Mouse (Mus musculus) urinary bladder, postnatal 4 days (tissue): Measurements from ENCODE around the gene Astn1.
A peak's percentile ranks its signal among the peaks of the same experiment; 100 is the strongest.

Experiments
- DNase-seq, 2 experiments: peaks; one replicate each; pipeline ENCODE4 v3.0.0; 2021 to 2022; ENCODE audit warnings: low spot score in 2 of 2

Gene Astn1

DNA sequence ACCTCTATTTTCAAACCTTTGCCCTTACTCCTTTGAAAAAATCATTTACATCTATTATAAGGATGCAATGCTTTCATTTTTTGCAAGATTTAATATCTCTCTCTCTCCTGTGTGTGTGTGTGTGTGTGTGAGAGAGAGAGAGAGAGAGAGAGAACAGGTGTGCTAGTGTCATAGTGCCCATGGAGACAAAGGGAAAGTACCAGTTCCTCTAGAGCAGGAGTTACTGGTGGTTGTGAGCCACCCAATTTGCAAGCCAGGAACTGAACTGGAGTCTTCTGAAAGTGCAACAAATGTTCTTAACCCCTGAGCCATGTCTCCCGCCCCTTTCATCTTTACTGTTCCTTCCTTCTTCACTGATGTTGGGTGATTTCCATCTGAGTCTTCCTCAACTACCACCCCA lies 253.1 kb downstream of the Astn1 start:
- DNase-seq, result no peak

DNA sequence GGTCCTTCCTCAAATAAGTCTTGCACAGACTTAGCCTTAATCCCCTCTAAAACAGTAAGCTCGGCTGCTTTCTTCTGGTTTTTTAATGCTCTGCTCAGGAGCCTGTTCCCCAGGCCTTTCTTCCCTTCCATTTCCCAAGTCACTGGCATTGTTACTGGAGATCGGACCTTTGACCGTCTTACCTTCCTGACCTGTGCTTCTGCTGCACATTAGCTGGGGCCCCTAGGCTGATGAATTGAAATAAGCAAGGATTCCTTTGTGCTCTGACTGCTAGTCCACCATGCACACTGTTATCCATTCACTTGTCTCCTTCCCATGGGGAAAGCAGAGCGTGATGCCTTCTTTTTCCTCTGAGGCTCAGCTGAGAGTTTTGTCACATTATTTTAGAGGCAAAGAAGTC lies 255.9 kb downstream of the Astn1 start:
- DNase-seq, result no peak

DNA sequence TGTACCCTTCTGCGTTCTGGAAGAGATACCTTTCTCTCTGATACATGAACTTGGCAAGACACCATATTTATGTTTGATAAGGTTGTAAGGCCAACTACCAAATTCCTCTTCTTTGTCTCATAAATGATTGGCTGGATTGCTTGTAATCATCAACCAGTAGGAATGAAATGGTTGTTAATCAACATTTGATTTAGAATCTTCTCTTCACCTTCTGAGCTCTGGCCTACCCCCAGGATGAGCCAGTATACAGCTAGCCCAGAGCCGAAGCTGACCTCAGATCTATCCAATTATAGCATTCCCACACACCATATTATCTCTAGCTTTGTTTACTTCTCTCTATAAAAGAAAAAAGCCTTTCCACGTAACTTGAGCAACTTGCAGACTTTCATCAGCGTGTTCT lies 270.9 kb downstream of the Astn1 start:
- DNase-seq, result no peak

DNA sequence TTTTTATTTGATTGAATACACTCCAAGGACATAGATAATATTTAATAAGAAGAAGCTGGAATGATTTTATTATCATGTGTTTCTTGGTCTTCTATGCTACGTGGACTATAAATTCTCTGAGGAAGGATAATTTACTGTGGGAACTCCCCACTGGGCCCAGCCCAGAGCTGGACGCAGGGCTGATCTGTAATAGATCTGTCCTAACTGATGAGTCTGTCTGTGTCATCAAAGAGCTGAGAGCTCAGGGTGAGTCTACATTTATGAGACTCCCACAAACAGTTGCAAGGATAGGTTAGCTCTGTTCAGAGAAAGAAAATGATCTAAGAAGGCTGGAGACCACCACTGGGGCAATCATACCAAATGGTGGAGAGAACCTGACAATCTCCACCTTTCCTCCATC lies 271.4 kb downstream of the Astn1 start:
- DNase-seq, result no peak

DNA sequence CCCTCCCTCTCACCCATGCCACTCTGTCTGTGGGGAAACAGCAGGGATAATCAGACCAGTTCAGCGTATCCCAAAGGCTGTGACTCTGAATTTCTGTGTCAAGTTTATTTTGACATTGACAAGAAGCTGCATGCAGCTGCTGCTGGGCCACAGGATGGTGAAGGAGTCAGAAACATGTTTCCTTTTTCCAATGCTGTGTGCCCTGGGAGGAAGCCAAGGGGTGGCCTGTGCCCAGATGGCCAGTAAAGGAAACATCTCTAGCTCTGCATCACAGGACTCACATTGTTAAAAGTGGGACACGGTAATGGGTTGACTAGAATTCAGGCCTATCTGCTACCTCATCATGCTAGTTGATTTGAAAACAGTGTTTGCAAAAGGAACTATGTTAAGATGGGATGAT lies 279.2 kb downstream of the Astn1 start:
- no peak for DNase-seq

DNA sequence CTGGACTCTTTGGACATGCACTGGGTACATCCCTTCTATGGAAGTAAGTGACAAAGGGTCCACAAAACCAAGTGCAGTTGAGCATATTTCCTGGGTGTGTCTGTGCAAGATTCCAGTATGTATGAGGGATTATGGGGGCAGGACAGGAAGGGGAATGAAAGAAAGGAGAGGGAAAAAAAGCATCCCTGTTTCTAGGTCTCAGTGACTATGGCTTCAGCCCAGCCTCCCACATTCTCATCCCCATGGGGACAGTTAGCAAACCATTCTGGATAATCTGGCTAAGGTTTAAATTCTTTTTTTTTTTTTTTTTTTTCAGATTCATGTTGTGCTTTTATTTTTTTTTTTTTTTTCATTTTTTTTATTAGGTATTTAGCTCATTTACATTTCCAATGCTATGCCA lies 280.2 kb downstream of the Astn1 start:
- no peak for DNase-seq

DNA sequence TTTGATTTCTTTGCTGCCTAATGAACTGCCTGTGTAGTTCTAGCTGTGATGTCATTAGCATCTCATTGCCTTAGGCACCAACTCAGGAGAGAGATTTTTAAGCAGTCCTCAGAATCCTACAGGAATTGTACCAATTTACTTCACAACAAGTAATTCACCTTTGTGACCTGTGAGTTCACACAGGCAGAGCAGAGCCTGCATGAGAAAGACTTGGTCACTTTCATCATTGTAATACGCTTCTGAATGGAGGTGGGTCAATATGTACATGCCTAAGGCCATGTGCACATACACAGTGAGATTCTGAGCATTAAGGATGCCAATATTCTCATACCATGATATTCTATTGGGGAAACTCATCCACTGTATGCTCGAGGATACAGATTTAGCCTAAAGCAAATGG lies 290.7 kb downstream of the Astn1 start:
- DNase-seq, result no peak

DNA sequence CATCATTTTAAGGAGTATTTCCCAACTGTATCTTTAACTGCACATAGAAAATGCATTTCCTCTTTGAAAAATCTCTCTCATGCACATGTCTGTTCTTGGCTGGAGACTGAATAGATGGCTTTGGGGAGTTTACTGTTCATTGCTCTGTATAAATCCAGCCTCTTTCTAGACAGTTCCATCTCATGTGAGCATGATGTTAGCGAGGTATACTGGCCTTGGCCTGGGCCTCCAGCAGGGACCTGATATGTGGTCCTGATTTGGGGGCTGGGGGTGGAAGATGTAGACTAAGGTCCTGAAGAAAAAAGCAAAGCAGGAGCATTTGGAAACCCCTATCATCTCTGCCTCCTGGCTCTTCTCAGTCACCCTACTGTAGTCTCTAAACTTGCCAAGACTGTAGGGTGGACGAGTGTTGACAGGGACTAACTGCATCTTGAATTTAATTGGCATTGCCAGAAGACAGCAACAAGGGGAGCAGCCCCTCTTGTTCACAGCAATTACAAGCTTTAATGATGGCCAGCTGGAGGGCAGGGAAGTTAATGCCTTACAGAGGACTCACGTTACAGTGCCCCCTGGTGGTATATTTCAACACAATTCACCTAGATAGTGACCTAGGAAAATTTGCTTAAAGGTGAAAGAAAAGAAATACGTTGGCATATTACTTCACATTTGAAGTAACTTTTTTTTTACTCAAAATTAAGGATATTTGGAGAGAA lies 291.9 kb downstream of the Astn1 start:
- no peak for DNase-seq

DNA sequence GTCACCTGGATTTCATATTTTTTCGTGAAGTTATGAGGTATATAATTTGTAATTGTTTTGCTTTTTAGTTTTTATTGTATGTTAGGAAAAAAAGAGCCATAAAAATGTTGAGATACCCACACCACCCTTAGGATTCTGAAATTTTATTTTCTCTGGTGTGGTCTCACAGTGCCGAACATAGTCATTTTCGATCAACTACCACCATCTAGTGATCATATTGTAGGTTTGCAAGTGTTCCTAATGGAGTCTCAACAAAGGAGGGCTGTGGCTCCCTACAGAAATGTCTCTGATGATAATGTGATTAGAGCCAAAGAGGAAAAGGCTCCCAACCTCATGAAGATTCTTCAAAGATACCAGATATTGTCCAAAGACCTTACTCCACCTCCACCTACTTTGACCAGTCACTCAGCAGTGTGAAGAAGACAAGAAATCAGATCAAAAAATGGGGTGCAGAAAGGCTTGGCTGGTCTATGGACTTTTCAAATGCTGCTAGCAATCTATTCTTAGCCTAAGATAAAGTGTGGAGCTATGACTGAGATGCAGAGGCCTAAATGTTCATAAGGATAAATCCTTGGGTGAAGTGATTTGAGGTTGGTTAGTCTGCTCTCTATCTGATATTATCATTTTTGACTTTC lies 292.6 kb downstream of the Astn1 start:
- DNase-seq, result no peak

DNA sequence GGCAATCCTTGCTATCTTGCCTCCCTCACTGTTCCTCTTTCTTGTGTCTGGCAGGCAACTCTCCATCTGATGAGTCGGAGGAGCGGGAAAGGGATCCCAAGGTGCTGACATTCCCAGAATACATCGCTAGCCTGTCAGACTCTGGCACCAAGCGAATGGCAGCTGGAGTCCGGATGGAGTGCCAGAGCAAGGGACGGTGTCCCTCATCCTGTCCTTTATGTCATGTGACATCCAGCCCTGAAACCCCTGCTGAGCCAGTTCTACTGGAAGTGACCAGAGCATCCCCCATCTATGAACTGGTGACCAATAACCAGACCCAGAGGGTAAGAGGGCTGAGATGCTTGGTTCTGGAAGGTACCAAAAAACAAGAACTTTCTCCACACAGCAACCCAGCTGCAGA lies 294.9 kb downstream of the Astn1 start:
- no peak for DNase-seq

DNA sequence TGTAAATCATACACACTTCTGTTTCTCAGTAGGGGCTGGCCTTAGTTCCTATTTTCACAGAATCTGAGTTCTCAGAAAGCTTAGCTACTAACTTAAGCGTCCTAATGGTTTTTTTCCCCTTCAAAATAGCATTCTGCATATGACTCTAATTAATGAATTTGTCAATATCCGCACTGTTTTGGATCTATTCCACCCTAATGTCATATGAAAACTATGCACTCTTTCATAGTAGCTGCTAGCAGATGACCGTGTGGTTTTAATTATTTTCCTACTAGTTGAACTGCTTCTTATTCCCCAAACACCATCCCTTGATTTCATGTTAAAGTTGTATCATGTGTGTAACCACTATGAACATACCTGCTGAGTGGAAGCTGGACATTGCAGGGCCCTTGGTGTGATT lies 303.9 kb downstream of the Astn1 start:
- no peak for DNase-seq

DNA sequence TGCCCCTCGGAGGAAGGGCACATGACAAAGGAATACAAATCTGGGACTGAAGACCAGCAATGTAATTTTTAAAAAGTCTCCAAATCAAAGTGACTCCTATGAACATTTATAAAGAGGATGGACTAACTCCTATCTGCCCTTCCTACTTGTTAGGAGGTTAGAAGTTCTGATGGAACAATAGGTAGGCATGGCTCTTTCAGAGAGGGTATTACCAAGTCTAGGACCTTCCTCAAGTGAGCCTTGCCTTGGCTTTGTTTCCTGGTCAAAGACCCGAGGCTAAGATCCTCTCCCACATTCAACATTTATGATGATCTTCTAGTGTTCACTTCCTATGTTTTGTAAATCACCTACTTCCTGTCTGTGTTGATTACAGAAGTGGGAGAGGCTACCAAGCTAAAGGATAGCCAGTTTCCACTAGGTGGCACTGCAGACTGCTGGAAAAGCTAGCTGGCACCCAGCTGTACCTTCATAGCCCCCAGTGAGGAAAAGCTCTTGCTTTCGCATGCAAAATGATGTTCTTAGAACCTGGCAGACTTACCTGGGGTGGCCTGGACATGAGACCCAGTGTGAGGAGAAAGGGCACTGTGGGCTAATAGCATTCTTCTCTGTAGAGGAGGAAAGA lies 308.0 kb downstream of the Astn1 start:
- DNase-seq, result peak; percentile 27 to 67

DNA sequence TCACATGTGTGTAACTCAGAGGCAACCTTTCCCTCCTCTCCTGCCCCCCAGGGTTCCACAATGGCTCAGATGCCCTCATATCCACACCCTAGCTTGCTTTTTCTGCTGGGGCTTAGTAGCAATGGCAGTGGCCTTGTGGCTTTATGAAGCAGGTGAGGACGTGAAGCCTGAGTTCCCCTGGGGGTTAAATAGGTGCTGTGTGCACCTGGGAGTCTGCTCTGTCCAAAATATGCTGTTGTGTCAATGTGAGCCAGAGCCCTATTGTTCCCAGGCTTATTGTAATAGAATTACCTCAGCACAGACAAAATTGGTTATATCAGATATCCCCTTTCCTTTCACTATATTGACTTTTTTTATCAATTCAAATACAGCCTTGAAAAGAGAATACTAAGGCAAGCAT lies 325.7 kb downstream of the Astn1 start:
- DNase-seq, result no peak

DNA sequence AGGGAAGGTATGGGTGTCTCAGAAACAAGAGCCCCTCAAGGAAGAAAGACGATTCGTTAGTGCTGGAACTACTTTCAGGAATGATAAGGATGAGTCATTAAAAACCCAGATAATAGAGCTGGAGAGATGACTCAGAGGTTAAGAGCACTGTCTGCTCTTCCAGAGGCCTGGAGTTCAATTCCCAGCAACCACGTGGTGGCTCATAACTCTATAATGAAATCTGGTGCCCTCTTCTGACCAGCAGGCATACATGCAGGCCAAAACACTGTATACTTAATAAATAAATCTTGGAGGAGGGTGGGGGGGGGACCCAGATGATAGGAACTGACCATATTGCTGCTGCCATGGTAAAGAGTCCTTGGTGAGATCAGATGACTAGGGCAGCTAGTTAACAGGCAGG lies 335.4 kb downstream of the Astn1 start:
- no peak for DNase-seq

DNA sequence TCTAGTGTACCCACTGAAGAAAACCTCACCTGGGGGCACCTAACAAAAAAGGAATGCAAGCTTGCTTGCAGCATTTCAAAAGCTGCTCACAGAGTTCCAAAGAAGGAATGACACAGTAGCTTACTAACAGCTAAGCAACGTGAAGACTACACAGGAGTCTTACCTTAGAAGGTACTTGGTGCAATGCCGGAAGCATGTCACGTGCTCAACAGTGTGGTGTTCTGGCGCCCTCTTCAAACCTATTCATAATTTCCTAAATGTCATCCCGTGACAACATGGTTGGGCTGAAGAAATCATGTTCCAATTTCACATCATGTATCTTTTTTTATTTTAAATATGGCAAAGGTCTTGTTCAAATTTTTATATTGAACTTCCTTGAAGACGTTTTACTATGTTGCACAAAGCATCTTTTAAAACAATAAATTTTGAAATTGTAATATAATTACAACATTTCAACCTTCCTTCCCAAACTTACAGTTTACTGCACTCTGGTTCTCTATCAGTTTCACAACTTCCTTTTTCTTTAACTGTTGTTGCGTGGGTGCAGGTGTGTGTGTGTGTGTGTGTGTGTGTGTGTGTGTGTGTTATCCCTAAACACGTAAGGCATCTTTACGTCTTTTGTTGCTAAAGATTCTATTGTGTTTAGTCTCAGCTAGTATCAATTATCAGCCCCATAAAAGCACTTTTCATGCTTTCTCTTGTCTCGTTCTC lies 335.9 kb downstream of the Astn1 start:
- no peak for DNase-seq

DNA sequence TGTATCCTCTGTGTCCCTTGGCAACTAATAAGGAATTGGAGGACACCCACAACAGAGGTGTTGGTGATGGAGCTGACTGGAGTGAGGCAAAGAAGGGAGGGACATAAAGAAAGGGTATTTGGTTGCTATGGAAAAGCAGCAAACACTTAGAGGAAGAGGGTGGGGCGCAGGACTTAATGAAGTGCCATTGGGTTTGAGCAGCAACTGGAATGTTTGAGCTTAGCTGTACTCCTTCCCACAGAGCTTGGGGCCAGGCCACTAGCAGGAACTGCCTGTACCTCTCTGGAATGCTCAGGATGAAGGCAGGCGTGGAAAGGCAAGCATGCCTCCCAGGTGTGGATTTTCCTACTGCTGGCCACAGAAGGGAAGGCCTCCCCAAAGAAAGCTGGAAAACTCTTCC lies 337.2 kb downstream of the Astn1 start:
- no peak for DNase-seq

DNA sequence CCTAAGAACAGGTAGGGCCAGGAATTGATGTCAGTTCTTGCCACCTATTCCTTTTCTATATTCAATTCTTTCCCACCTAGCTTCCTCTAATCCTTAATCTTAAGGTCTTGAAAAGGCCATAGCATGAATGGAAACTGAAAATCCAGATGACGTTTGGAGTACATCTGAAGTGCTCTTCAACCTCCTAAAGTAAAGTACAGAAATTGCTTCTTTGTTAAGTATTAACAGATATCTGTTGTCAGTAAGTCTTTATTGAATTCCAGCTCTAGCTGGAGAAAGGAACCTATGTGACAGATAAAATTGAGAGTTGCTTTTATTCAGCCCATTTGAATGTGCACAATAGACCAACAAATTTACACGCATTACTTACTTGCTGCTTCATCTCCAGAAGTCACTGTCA lies 338.1 kb downstream of the Astn1 start:
- DNase-seq, result no peak

DNA sequence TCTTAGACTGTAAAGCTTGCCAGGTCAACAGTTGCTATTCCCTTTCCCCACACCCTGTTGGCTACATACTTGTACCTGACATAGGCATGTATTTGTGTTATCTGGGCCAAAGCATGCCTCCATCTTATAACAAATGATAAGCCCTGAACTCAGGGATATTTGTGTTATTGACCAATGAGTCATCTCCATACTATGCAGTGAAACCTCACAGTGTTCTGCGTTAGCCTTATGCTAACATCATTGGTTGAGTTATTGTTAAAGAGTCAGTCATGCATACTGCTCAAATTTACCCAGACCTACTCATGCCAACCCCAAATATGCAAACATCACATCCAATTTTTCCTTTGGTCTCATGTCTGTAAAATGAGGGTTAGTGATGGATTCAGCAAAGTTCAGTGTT lies 339.3 kb downstream of the Astn1 start:
- no peak for DNase-seq

DNA sequence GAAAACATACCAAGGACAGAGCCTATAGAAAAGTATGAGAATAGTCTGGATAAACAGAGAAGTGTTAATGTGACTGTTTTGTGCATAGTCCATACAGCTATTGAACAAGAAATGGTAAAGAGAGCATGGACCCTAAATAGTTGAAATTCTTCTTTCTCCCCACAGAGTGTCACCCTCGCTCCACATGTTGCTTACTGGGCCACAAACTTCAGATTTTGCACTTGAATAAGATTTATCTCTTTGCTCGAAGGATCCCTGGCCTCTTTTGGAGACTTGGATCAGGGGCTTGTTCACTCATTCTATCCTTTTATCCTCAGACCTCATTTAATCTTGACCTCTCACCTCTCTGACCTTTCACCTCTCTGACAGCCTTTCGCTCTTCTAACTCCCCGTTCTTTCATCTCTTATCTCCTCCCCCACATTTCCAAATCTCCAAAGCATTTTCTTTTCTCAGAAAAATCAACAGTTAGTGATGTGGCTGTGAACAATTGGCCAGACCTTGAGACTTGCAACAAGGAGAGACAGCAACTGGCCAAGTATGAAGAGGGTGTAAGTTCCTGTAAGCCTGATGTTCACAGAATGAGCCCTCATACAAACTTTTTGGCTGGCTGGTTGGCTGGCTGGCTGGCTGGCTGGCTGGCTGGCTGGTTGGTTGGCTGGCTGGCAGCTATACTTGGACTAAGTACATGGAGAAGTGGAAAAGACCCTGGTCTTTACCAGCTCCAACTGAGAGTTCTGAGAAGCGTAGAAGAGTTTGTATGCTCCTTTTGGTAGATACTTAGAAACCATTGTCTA lies 351.4 kb downstream of the Astn1 start:
- no peak for DNase-seq

DNA sequence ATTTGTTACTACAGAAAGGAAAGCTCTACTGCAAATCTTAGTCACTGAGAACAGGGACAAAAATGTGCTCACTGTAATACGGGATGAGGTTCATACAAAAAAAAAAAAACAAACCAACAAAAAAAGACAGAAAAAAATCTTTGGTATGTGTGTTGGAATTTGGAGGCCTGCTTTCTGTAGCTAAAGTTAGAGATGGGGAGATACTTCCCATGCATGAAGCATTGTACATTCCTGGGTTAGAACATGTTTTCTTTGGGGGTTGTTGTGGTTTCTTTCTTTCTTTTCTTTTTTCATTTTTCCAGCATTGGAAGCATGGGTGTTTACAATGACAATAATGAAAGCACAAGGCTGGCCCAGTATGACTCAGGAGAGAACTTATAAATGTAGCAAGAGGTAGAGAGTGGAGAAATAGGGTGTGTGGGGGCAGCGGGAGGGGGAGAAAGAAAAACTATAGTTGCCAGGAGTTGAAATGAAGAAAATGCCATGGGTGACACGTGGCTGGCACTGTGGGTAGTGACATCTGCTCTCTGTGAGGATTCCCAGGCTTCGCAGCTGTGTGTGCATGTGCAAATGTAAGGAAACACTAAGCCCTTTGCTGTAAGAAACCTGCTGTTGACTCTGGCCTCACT lies 370.9 kb downstream of the Astn1 start:
- DNase-seq, result no peak

DNA sequence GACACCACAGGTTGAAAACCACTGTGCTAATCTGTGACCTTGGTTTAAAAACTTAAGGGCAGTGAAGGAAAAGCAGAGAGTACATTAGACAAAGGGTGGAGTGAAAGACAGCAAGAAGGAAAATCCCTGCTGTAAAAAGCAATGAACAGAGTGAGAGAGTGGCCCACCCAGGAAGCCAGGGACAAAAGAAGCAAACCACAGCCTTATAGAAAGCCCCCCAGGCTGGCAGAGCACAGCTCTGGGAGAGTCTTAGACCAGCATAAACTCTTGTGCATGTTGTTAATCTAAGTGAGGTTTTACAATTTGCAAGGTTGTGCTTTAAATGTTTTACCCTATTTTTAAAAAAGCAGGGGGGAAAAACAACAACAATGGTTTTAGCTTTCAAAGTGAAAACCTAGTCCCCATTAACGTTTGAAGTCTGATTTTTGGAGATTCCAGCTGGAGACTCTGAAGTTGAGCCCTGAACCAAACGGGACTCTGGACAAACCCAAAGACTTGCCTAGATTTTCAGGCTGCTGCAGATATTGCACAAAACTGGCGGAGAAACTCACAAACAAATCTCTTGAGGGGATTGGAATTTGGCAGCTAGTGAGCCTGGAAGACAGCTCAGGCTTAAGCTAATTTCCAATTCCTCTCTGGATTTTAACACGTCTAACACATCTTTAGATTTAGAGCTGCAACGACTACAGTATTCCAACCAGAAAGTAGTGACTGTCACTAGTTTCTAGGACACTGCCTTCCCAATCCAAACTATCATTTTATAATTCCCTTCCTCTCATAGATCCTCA lies 377.3 kb downstream of the Astn1 start:
- peak in 1 of 2 experiments; percentile 19 for DNase-seq
